Mouse (Mus musculus) adrenal gland, postnatal 14 days (tissue): ENCODE measurements around the gene Gm11568. TPM values are rescaled to one million over a fixed set of nuclear protein-coding genes. Genes with fewer than 3 reads are reported as not detected.
"Not testable (repeated sequence)": the region's sequence is repeated elsewhere in the genome, so short reads cannot be mapped to it uniquely, and the experiment has no call there.

Experiments used
- DNase-seq: peaks from one replicate; pipeline ENCODE4 v3.0.0; 2021; ENCODE audit warnings: mixed read lengths
- long read RNA-seq, 2 experiments: library from polyadenylated mRNA; stranded (forward); transcript quantifications; one replicate each; pipeline ENCODE4 v2.0.0; 2021
- total RNA-seq: library from RNA; stranded (reverse); gene quantifications from 2 replicates; pipeline ENCODE4 v1.2.3, GENCODE M21; 2021

The Gm11568 gene
- total RNA-seq = not detected in 2 replicates
- long read RNA-seq, experiment 1 = 0 reads
- long read RNA-seq, experiment 2 = 0 reads

GRCm38 (mm10) chr11:99857617-99858016 lies at the start of gene Gm11568:
Gm11568 (plus strand) TSS chr11:99857917.
- no peak for DNase-seq

- DNase-seq = not testable (repeated sequence)
Observed at GRCm38 (mm10) chr11:99809792-99810191, 47.9 kb upstream of the Gm11568 start, which contains the start of gene Krtap4-13. Krtap4-13 (minus strand) TSS chr11:99809892.

DNA sequence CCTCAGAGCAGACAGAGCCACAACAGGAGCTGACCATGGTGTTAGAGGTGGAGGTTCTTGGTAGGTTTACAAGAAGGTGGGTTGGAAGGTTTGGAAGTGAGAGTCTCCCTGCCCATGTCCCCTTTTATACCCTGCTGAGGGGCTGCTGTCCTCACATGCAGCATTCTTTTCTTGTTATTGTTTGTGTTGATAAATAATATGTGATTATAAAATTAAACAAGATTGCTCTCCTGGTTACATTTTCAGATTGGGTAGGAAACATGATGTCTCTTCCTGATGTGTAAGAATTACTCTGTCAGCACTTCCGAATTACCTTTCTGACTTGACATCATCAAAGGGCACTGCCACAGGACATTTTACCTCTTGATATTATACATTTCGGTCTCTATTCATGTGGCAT lies 42.2 kb upstream of the Gm11568 start, which contains the start of gene Gm11564:
Gene Gm11564, minus strand, starts transcription at position 101 of the 400 bp plus-strand sequence.
- not testable (repeated sequence) for DNase-seq

DNA sequence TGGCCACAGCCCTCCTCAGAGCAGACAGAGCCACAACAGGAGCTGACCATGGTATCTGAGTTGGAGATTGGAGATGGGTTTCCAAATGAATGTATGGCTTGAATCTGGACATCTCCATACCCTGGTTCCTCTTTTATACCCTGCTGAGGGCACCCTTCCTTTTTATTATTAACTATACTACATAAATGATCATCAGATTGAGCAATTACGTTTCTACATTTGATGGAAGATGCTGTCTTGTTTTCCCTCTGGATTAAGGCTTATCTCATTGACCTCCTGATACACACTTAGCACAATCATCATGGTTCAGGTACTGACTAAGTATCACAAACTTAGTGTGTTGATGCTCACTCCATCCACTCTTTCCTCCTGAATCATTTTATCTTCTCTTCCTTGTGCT lies 19.8 kb upstream of the Gm11568 start, which contains the start of gene 2300003K06Rik:
Gene 2300003K06Rik, minus strand, starts transcription at position 101 of the 400 bp plus-strand sequence.
- no peak for DNase-seq

DNA sequence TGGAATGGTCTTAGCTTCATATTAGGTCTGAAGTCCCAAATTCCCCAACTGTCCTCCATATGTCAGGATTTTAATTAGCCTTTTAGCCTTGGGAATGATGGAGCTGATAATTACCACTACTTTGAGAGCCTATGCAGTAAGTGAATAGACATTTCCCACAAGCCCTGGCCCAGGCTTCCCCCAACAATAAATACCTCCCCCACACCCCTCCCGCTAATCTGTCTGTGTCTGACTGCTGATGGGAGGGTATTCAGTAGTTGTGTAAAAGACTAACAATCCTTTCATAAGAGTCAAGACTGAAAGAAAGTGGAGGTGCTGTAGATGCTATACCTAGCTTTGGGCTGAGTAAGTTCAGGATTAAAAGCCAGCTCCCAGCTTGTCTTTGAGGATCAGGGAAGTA lies 15.5 kb upstream of the Gm11568 start:
- no peak for DNase-seq

GRCm38 (mm10) chr11:99846746-99847145 lies 11.0 kb upstream of the Gm11568 start:
- no peak for DNase-seq

DNA sequence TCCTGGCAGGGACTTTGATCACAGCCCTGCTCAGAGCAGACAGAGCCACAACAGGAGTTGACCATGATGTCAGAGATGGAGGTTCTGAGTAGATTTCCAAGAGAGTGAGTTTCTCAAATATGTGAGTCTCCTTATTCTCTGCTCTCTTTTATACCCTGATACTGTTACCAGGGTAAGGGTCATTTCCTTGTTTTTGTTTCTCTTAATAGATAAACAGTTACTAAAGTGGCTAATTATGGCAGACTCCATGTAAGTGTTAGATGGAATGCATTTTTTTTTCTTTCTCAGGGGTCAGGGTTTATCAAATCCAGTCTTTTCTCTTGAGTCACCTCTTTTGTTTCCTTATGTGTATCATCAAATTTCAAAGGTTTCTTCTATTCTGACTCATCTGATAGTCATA lies 6.2 kb upstream of the Gm11568 start, which contains the start of gene Krtap4-16:
Gene Krtap4-16, minus strand, starts transcription at position 101 of the 400 bp plus-strand sequence.
- DNase-seq = no peak

DNA sequence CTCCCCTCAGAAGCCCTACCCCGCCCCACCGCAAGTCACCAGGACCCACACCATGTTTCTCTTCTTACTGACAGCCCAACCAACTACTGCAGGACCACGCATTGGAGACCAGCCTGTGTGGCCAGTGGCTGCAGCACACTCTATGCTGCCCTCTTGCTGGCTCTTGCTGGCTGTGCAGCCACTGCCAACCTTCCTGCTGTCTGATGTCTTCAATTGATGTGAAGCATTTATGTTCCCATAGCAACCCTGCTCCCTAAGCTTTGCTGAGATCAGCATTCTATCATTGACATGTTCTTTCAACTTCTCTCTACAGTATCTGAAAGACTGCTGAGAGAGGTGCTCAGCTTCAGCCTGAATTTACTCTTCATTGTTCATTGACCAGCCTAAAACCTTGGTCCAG lies 3.6 kb upstream of the Gm11568 start:
- peak; percentile 10 for DNase-seq

DNA sequence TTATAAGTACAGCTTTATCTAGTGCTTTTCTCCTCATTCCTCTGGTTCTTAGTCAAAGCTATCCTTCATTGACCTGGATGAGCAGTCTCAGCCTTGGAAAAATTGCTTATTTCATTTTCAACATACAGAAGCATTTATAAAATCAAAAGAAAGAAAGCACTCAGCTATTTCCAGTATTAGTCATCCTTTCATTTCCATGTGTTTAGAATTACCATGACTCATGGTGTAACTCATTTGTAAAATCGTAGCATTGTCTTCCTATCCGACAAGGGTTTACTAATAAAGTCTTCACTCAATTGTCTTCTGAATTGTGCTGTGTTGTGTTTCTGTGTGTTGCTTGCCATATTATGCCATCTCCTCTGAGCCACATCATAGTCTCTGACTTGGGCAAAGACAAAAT lies 1.0 kb downstream of the Gm11568 start:
- no peak for DNase-seq

DNA sequence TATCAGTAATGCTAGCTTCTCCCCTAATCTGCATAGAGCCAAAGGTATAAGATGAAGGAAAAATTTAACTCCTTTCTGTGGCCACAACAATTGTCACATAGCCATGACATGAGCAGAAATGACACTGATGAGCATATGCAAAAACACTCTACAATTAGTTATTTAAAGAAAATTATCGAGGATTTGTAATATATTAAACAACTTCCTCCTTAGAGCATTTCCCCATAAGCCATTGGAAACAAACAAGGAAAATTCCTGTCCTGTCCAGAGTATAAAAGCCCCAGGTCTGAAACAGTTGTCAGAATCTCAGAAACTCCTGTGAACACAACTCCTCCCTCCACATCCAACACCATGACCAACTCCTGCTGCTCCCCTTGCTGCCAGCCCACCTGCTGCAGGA lies 6.5 kb downstream of the Gm11568 start, which contains the start of gene Gm11559:
Gene Gm11559, plus strand, starts transcription at position 301 of the 400 bp plus-strand sequence.
- DNase-seq = not testable (repeated sequence)

- not testable (repeated sequence) for DNase-seq
Observed at GRCm38 (mm10) chr11:99873089-99873488, 15.4 kb downstream of the Gm11568 start, which contains the start of gene Krtap9-1. Krtap9-1 (plus strand) TSS chr11:99873389.

DNA sequence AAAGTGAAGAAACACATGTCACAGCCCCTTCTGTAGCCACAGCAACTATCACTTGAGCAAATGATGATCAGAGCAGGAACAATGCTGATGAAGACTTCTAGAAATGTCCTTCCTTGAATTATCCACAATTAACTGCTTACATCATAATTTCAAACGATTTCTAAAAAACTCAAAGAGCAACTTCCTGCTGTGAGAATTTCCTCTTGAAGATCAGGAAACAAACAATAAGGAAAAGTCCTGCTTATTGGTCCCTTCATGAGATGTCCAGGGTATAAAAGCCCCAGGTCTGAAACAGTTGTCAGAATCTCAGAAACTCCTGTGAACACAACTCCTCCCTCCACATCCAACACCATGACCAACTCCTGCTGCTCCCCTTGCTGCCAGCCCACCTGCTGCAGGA lies 21.2 kb downstream of the Gm11568 start, which contains the start of gene Gm11567:
Gene Gm11567, plus strand, starts transcription at position 301 of the 400 bp plus-strand sequence.
- DNase-seq = not testable (repeated sequence)

DNA sequence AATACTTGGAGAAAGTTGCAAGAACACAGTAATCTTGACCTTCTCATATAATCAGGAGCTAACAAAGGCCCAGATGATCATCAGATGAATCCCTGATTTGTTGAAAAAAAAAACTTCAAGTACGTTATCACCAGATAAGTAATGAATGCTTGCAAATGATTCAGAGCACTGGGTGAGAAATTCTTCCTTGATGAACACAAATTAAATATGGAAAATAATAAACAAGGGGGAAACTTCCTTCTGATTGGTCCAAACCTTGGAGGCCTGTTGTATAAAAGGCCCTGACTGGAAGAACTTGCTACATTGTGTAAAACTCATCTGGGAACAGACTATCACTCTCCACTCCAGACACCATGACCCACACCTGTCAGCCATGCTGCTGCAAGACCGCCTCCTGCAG lies 49.9 kb downstream of the Gm11568 start, which contains the start of gene Krtap31-1:
Gene Krtap31-1, plus strand, starts transcription at position 301 of the 400 bp plus-strand sequence.
- DNase-seq = no peak

Other genes starting within 250 kb of the Gm11568 start
- not detected in 2 replicates for gene Gm11937, start 247.7 kb upstream of the Gm11568 start, total RNA-seq
- not detected in 2 replicates for gene Krtap2-4, start 243.1 kb upstream of the Gm11568 start, total RNA-seq
- not detected in 2 replicates for gene Gm11562, start 237.5 kb upstream of the Gm11568 start, total RNA-seq
- not detected in 2 replicates for gene Krtap4-1, start 229.7 kb upstream of the Gm11568 start, total RNA-seq
- not detected in 2 replicates for gene Krtap4-2, start 222.8 kb upstream of the Gm11568 start, total RNA-seq
- not detected in 2 replicates for gene Krtap4-7, start 213.8 kb upstream of the Gm11568 start, total RNA-seq
- not detected in 2 replicates for gene Gm11555, start 207.7 kb upstream of the Gm11568 start, total RNA-seq
- not detected in 2 replicates for gene Gm11563, start 199.0 kb upstream of the Gm11568 start, total RNA-seq
- gene Krtap4-6, start 192.0 kb upstream of the Gm11568 start, total RNA-seq = not detected in 2 replicates
- gene Gm14190, start 167.2 kb upstream of the Gm11568 start, total RNA-seq = not detected in 2 replicates
- not detected in 2 replicates for gene Gm14180, start 123.6 kb upstream of the Gm11568 start, total RNA-seq
- gene Gm11595, start 85.0 kb upstream of the Gm11568 start, total RNA-seq = not detected in 2 replicates
- gene Krtap4-8, start 77.2 kb upstream of the Gm11568 start, total RNA-seq = not detected in 2 replicates
- not detected in 2 replicates for gene Krtap4-9, start 72.7 kb upstream of the Gm11568 start, total RNA-seq
- not detected in 2 replicates for gene Gm11596, start 64.5 kb upstream of the Gm11568 start, total RNA-seq
- gene Gm11569, start 59.0 kb upstream of the Gm11568 start, total RNA-seq = not detected in 2 replicates
- gene Gm11554, start 53.5 kb upstream of the Gm11568 start, total RNA-seq = not detected in 2 replicates
- not detected in 2 replicates for gene Krtap4-13, start 48.0 kb upstream of the Gm11568 start, total RNA-seq
- not detected in 2 replicates for gene Gm11564, start 42.3 kb upstream of the Gm11568 start, total RNA-seq
- not detected in 2 replicates for gene 2300003K06Rik, start 19.9 kb upstream of the Gm11568 start, total RNA-seq
- not detected in 2 replicates for gene Krtap4-16, start 6.3 kb upstream of the Gm11568 start, total RNA-seq
- gene Gm11559, start 6.6 kb downstream of the Gm11568 start, total RNA-seq = not detected in 2 replicates
- not detected in 2 replicates for gene Krtap9-1, start 15.5 kb downstream of the Gm11568 start, total RNA-seq
- not detected in 2 replicates for gene Gm11567, start 21.3 kb downstream of the Gm11568 start, total RNA-seq
- gene Krtap31-1, start 50.0 kb downstream of the Gm11568 start, total RNA-seq = not detected in 2 replicates
- not detected in 2 replicates for gene Gm11565, start 56.8 kb downstream of the Gm11568 start, total RNA-seq
- gene Krtap31-2, start 78.4 kb downstream of the Gm11568 start, total RNA-seq = not detected in 2 replicates
- not detected in 2 replicates for gene Krtap9-5, start 90.6 kb downstream of the Gm11568 start, total RNA-seq
- gene Krtap29-1, start 121.1 kb downstream of the Gm11568 start, total RNA-seq = not detected in 2 replicates
- gene Krtap16-1, start 128.7 kb downstream of the Gm11568 start, total RNA-seq = not detected in 2 replicates
- gene Krtap17-1, start 136.1 kb downstream of the Gm11568 start, total RNA-seq = not detected in 2 replicates
- gene Krt33a, start 158.3 kb downstream of the Gm11568 start, total RNA-seq = not detected in 2 replicates
- gene Krt33b, start 172.0 kb downstream of the Gm11568 start, total RNA-seq = not detected in 2 replicates
- gene Krt34, start 183.6 kb downstream of the Gm11568 start, total RNA-seq = not detected in 2 replicates
- not detected in 2 replicates for gene Krt31, start 192.6 kb downstream of the Gm11568 start, total RNA-seq
- not detected in 2 replicates for gene Krt32, start 230.3 kb downstream of the Gm11568 start, total RNA-seq
- not detected in 2 replicates for gene Krt35, start 238.3 kb downstream of the Gm11568 start, total RNA-seq
- gene Krt36, start 247.7 kb downstream of the Gm11568 start, total RNA-seq = 0.19 TPM in 1 of 2 replicates, not detected in the other